Mouse (Mus musculus): Measurements from ENCODE around the gene Col6a3.

DNA sequence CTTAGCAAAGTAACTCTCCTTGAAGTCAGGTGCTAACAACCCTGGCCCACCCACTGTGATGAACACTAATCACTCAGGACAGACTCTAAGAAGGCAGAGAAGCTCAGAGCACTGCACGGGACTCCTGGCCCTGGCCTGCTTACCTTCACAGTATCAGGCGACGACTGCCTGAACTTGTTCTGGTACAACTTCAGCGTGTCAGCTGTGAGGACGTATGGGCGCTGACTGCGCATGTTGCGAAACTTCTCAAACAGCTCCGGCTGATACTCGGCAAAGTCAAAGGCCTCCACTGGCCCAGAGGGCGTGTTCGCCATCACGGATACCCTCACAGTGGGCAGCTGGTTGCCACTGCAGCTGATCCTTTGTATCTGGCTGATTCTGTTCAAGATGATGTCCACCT, 42.7 kb downstream of the Col6a3 start:
- TF ChIP-seq CTCF (IDR thresholded peaks at IDR 0.05; ENCODE audit: low read depth, low read length) = no peak
- TF ChIP-seq POLR2A (IDR thresholded peaks at IDR 0.05; ENCODE audit: insufficient read depth, low read length) = no peak
